Mouse (Mus musculus) testis, adult 2 months (tissue): Measurements from ENCODE around the gene Kcnip1. TPM values are rescaled to one million over a fixed set of nuclear protein-coding genes. Genes with fewer than 3 reads are reported as not detected.

Experiments used
- H3K27ac ChIP-seq: fragments of 200-500 bp; 2 replicates; pipeline ENCODE4 v1.5.1; 2012; ENCODE audit warnings: low read depth, low read length; ENCODE audit not compliant: control insufficient read depth, insufficient read depth
- H3K27me3 ChIP-seq: fragments of 200-500 bp; 2 replicates; pipeline ENCODE4 v1.6.1; 2012; ENCODE audit warnings: mild to moderate bottlenecking, low read length, moderate library complexity; ENCODE audit not compliant: control insufficient read depth, insufficient read depth
- H3K36me3 ChIP-seq: fragments of 200-500 bp; 2 replicates; pipeline ENCODE4 v1.6.1; 2012; ENCODE audit warnings: mild to moderate bottlenecking, low read length; ENCODE audit not compliant: control insufficient read depth, insufficient read depth
- H3K4me1 ChIP-seq: fragments of 200-500 bp; 2 replicates; pipeline ENCODE4 v1.6.1; 2012; ENCODE audit warnings: low read length; ENCODE audit not compliant: control insufficient read depth, insufficient read depth
- H3K4me3 ChIP-seq: fragments of 200-500 bp; 2 replicates; pipeline ENCODE4 v1.5.1; 2012; ENCODE audit warnings: low read depth, mild to moderate bottlenecking, low read length, moderate library complexity, mixed read lengths; ENCODE audit not compliant: control insufficient read depth
- CTCF ChIP-seq: fragments of 200-500 bp; IDR thresholded peaks from 2 replicates; pipeline ENCODE4 v1.5.1; 2012; ENCODE audit warnings: low read depth, mild to moderate bottlenecking, inconsistent platforms, low read length, moderate library complexity; ENCODE audit not compliant: control insufficient read depth, insufficient read depth, insufficient replicate concordance
- POLR2A ChIP-seq: fragments of 200-500 bp; IDR thresholded peaks from 2 replicates; pipeline ENCODE4 v1.6.1; 2012; ENCODE audit warnings: low read depth, mild to moderate bottlenecking, inconsistent platforms, low read length, moderate library complexity; ENCODE audit not compliant: control insufficient read depth
- polyA plus RNA-seq: library from polyadenylated mRNA; depleted of rRNA; stranded (reverse); fragments of >200 nt; gene quantifications from 2 replicates; pipeline ENCODE4 v1.2.3, GENCODE M21; 2012

The Kcnip1 gene
- polyA plus RNA-seq, 1 experiment, result 1.6 TPM

- Histone ChIP-seq H3K27me3 (no peaks in the 10 kb centered on the region), H3K4me1 (no peaks in the 10 kb centered on the region), H3K27ac (no peak overlapping the region), H3K4me3 (no peak overlapping the region), H3K36me3 (no peaks in the 10 kb centered on the region)
- TF ChIP-seq POLR2A (no peak), CTCF (no peak)
Observed at GRCm38 (mm10) chr11:33901783-33902182, 91.2 kb downstream of the Kcnip1 start.

GRCm38 (mm10) chr11:33891084-33891483 is 101.9 kb downstream of the Kcnip1 start:
- Histone ChIP-seq H3K36me3 (no peaks in the 10 kb centered on the region), H3K27me3 (no peaks in the 10 kb centered on the region), H3K4me1 (no peaks in the 10 kb centered on the region), H3K27ac (no peak overlapping the region), H3K4me3 (no peak overlapping the region)
- TF ChIP-seq CTCF (no peak), POLR2A (no peak)

GRCm38 (mm10) chr11:33890382-33890781 is 102.6 kb downstream of the Kcnip1 start:
- Histone ChIP-seq H3K36me3 (no peaks in the 10 kb centered on the region), H3K4me3 (no peak overlapping the region), H3K27me3 (no peaks in the 10 kb centered on the region), H3K4me1 (no peaks in the 10 kb centered on the region), H3K27ac (no peak overlapping the region)
- no peak for TF ChIP-seq CTCF
- TF ChIP-seq POLR2A, result no peak

- H3K27ac ChIP-seq, result no peak overlapping the region
- no peaks in the 10 kb centered on the region for H3K36me3 ChIP-seq
- no peaks in the 10 kb centered on the region for H3K4me1 ChIP-seq
- no peaks in the 10 kb centered on the region for H3K27me3 ChIP-seq
- TF ChIP-seq CTCF (no peak), POLR2A (no peak)
- no peak overlapping the region for H3K4me3 ChIP-seq
Observed at GRCm38 (mm10) chr11:33887660-33888059, 105.3 kb downstream of the Kcnip1 start.

GRCm38 (mm10) chr11:33885981-33886380 is 107.0 kb downstream of the Kcnip1 start:
- no peaks in the 10 kb centered on the region for H3K4me1 ChIP-seq
- H3K4me3 ChIP-seq, result no peak overlapping the region
- H3K27ac ChIP-seq, result no peak overlapping the region
- no peak for TF ChIP-seq CTCF
- H3K36me3 ChIP-seq, result no peaks in the 10 kb centered on the region
- H3K27me3 ChIP-seq, result no peaks in the 10 kb centered on the region

- no peak overlapping the region for H3K4me3 ChIP-seq
- H3K27me3 ChIP-seq, result no peaks in the 10 kb centered on the region
- TF ChIP-seq CTCF, result no peak
- no peak for TF ChIP-seq POLR2A
- H3K27ac ChIP-seq, result no peak overlapping the region
- no peaks in the 10 kb centered on the region for H3K36me3 ChIP-seq
- H3K4me1 ChIP-seq, result no peaks in the 10 kb centered on the region
Observed at GRCm38 (mm10) chr11:33882731-33883328, 110.1 kb downstream of the Kcnip1 start.

GRCm38 (mm10) chr11:33874925-33875324 is 118.0 kb downstream of the Kcnip1 start:
- Histone ChIP-seq H3K4me3 (no peak overlapping the region), H3K27me3 (no peaks in the 10 kb centered on the region), H3K36me3 (no peaks in the 10 kb centered on the region), H3K4me1 (peaks cover 9% of the 10 kb centered on the region), H3K27ac (no peak overlapping the region)
- no peak for TF ChIP-seq CTCF
- TF ChIP-seq POLR2A, result no peak

- Histone ChIP-seq H3K27ac (peak overlapping the region; percentile 65; the same call in 1 of the 2 replicates), H3K27me3 (no peaks in the 10 kb centered on the region), H3K36me3 (no peaks in the 10 kb centered on the region), H3K4me1 (peaks cover 9% of the 10 kb centered on the region), H3K4me3 (no peak overlapping the region)
- TF ChIP-seq CTCF (no peak), POLR2A (no peak)
Observed at GRCm38 (mm10) chr11:33873071-33873781, 119.7 kb downstream of the Kcnip1 start.
